Mouse (Mus musculus): ENCODE measurements around the gene Prdm12. TPM values are rescaled to one million over a fixed set of nuclear protein-coding genes. Genes with fewer than 3 reads are reported as not detected.

Prdm12 gene
- total RNA-seq, 2 experiments from 2014 or later, result not detected

GRCm38 (mm10) chr2:31700545-31701446 lies 61.0 kb downstream of the Prdm12 start:
- no peak for DNase-seq (ENCODE audit: extremely low spot score in 1 of 2, low spot score in 1 of 2)

DNA sequence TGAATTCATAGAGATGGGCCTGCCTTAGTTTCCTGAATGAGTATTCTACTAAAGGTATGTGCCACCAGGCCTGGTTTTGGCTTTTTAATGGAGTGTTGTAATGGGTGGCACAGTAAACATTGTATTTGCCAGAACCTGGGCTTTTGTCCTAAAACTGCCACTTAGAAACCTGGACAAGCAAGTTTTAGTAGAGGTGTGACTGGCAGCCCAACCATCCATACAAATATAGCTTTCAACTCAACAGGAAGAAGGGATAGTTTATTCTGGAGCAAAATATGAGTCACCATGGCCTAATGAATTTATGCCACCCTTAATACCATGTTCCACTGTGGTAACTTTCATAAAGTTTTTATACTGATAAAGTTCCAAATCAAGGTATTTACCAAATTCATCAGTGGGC lies 63.4 kb downstream of the Prdm12 start:
- DNase-seq (ENCODE audit: extremely low spot score in 1 of 2, low spot score in 1 of 2), result no peak

Small RNAs within 50 kb of the gene (microRNA-seq; reads per million reads assigned to microRNA genes)
- 1.8 to 2.8 reads per million in 2 experiments for gene Mir6998

Other genes with a start within 250 kb of the Prdm12 start
- 10 to 100 TPM; 17.7 to 20.8 TPM for gene Ass1, start 169.8 kb upstream of the Prdm12 start, total RNA-seq (2021)
- gene Fubp3, start 67.4 kb upstream of the Prdm12 start, total RNA-seq (2021), result 10 to 100 TPM; 35.5 to 45.6 TPM
- gene Exosc2, start 30.7 kb downstream of the Prdm12 start, total RNA-seq (2021), result 10 to 100 TPM; 20.3 to 20.6 TPM
- gene Abl1, start 48.3 kb downstream of the Prdm12 start, total RNA-seq (2021), result 10 to 100 TPM; 45.5 to 46.0 TPM
- not detected for gene Qrfp, start 170.5 kb downstream of the Prdm12 start, total RNA-seq (2021)
- gene Fibcd1, start 206.0 kb downstream of the Prdm12 start, total RNA-seq (2021), result 100 to 1,000 TPM; 115 to 137 TPM
- gene Lamc3, start 247.3 kb downstream of the Prdm12 start, total RNA-seq (2021), result 1 to 10 TPM; 6.8 to 7.3 TPM

All from layer of hippocampus, postnatal 25 days (tissue).